Mouse (Mus musculus): ENCODE measurements around the gene Toporsl. TPM values are rescaled to one million over a fixed set of nuclear protein-coding genes. Genes with fewer than 3 reads are reported as not detected.

The Toporsl gene
- not detected in 2 replicates for polyA plus RNA-seq (2015; fragmentation: Nextera tagmentation; extraction: Ambion mirVana)

DNA sequence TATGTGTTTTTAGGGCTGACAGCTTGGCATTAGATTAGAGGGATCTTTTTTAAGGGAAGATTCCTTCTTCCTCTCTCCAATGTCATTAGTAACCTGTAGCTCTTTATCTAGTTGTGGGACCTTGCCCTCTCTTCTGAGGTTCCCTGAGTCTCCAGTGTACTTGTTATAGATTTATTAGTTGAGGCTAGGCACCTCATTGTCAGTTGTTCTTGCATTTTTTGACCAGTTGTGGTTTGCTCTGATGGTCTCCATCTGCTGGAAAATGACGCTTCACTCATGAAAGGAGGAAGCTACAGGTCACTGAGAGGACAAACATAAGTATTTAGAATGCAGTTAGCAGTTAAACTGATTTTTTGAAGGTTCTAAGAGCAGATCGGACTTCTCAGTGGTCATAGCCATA is at the start of gene Toporsl:
Toporsl (plus strand) TSS at position 348 of the 400 bp plus-strand sequence.
- no peak for TF ChIP-seq CTCF (IDR thresholded peaks at IDR 0.05; ENCODE audit: low read depth)
- Histone ChIP-seq H3K4me1 (replicated peaks; ENCODE audit: control insufficient read depth, insufficient read depth, low read length) (no peaks in the 10 kb centered on the region), H3K27ac (ENCODE audit: low read depth, low read length) (no peak within 1 kb of the TSS), H3K9ac (ENCODE audit: low read depth, low read length) (no peak within 1 kb of the TSS), H3K36me3 (ENCODE audit: control insufficient read depth, insufficient read depth) (no peaks in the 10 kb centered on the region), H3K4me2 (replicated peaks; ENCODE audit: low read depth) (no peak within 1 kb of the TSS), H3K27me3 (replicated peaks; ENCODE audit: control insufficient read depth, insufficient read depth, low read length) (no peaks in the 10 kb centered on the region), H3K9me3 (ENCODE audit: control insufficient read depth) (no peaks in the 10 kb centered on the region), H3K4me3 (ENCODE audit: low read depth, low read length) (no peak within 1 kb of the TSS)
- ATAC-seq, result no peak
- 60% methylated on average over 2 of the region's 2 CpGs for WGBS

DNA sequence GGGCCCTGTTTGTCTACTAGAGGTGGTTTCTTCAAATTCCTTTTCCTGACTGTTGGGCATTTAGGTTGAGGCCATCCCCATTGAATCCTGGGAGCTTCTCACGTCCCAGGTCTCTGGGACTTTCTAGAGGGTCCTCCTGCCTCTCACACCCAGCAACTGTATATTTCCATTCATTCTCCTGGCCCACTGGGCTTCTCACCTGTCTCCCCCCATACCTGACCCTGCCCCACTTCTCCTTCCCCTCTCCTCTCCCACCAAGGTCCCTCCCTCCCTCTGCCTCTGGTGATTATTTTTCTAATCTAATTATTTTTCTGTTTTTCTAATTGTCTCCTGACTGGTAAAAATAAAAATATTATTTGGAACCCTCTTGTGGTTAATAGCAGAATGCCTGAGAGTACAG is 38.4 kb upstream of the Toporsl start:
- no peak overlapping the region for H3K4me2 ChIP-seq (replicated peaks; ENCODE audit: low read depth)
- H3K9ac ChIP-seq (ENCODE audit: low read depth, low read length), result no peak overlapping the region
- no peak for TF ChIP-seq CTCF (IDR thresholded peaks at IDR 0.05; ENCODE audit: low read depth)
- WGBS, result 48% methylated on average over 1 of the region's 1 CpGs
- ATAC-seq, result no peak
- no peaks in the 10 kb centered on the region for H3K9me3 ChIP-seq (ENCODE audit: control insufficient read depth)
- no peaks in the 10 kb centered on the region for H3K27me3 ChIP-seq (replicated peaks; ENCODE audit: control insufficient read depth, insufficient read depth, low read length)
- H3K27ac ChIP-seq (ENCODE audit: low read depth, low read length), result no peak overlapping the region
- no peaks in the 10 kb centered on the region for H3K4me1 ChIP-seq (replicated peaks; ENCODE audit: control insufficient read depth, insufficient read depth, low read length)
- no peak overlapping the region for H3K4me3 ChIP-seq (ENCODE audit: low read depth, low read length)
- no peaks in the 10 kb centered on the region for H3K36me3 ChIP-seq (ENCODE audit: control insufficient read depth, insufficient read depth)

DNA sequence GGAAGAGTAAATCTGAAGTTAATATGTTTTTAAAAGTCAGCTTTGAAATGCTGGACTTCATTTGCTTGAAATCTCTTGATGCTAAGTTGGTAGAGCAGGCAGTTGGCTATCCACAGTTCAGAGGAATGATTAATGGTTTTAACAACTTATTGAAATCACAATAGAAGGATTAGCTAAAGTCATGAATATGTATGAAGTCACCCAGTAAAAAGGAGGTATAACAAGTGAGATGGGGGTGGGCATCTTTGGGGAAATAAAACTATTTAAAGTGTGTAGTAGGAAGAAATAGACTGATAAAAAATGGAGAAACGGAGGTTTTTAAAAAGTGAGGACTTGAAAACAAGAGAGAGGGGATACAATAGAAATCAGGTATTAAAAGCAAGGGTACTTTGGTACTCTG is 38.0 kb upstream of the Toporsl start:
- no peak for TF ChIP-seq CTCF (IDR thresholded peaks at IDR 0.05; ENCODE audit: low read depth)
- Histone ChIP-seq H3K9ac (ENCODE audit: low read depth, low read length) (no peak overlapping the region), H3K4me1 (replicated peaks; ENCODE audit: control insufficient read depth, insufficient read depth, low read length) (no peaks in the 10 kb centered on the region), H3K36me3 (ENCODE audit: control insufficient read depth, insufficient read depth) (no peaks in the 10 kb centered on the region), H3K9me3 (ENCODE audit: control insufficient read depth) (no peaks in the 10 kb centered on the region), H3K4me2 (replicated peaks; ENCODE audit: low read depth) (no peak overlapping the region), H3K4me3 (ENCODE audit: low read depth, low read length) (no peak overlapping the region), H3K27me3 (replicated peaks; ENCODE audit: control insufficient read depth, insufficient read depth, low read length) (no peaks in the 10 kb centered on the region), H3K27ac (ENCODE audit: low read depth, low read length) (no peak overlapping the region)
- WGBS, result 53% methylated on average over 1 of the region's 1 CpGs
- no peak for ATAC-seq

DNA sequence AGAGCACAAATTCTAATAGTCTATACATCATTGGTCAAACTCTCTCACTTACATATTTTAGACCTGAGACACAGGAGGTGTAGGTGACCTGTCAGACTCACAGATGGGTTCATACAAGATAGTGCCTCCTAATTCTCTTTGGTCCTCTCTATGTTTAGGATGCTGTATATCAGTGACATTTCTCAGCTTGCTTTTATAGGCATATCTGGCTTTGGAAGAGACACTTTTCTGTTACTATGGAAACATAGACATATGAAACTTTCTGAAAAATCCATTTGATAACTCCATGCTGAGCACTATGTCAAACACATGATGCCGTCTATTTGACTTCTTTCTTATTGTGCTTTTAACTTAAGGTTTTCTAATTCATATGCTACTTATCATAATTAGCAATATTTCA is 32.2 kb upstream of the Toporsl start:
- H3K4me2 ChIP-seq (replicated peaks; ENCODE audit: low read depth), result no peak overlapping the region
- H3K27me3 ChIP-seq (replicated peaks; ENCODE audit: control insufficient read depth, insufficient read depth, low read length), result no peaks in the 10 kb centered on the region
- ATAC-seq, result no peak
- no peaks in the 10 kb centered on the region for H3K36me3 ChIP-seq (ENCODE audit: control insufficient read depth, insufficient read depth)
- H3K9ac ChIP-seq (ENCODE audit: low read depth, low read length), result no peak overlapping the region
- no peak for TF ChIP-seq CTCF (IDR thresholded peaks at IDR 0.05; ENCODE audit: low read depth)
- no peak overlapping the region for H3K27ac ChIP-seq (ENCODE audit: low read depth, low read length)
- H3K4me1 ChIP-seq (replicated peaks; ENCODE audit: control insufficient read depth, insufficient read depth, low read length), result no peaks in the 10 kb centered on the region
- H3K4me3 ChIP-seq (ENCODE audit: low read depth, low read length), result no peak overlapping the region
- no peaks in the 10 kb centered on the region for H3K9me3 ChIP-seq (ENCODE audit: control insufficient read depth)
- 93% methylated on average over 1 of the region's 1 CpGs for WGBS

DNA sequence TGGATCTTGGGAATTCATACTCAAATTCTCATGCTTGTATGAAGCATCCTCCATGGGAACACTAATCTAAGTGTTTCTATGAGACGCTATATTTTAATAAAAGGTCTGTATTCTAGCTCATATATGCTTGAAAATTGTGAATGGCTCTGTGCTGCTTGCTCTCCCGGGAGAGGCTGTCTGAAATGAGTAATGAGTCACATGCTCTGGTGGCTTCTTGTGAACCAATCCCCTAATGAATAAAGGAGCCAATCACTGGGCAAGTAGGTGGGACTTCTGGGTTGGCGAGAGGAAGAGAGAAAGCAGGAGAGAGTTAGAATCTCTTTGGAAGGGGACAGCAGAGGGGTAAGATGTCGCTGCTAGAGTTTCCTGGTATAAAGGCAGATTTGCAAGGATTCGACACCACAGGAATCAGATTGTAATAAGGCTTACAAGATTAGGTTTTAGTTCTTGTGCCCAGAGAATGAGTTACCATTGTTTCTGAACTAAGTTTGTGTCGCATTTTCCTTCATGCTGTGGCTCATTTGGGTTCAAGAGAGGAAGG is 9.8 kb upstream of the Toporsl start:
- 66% methylated on average over 6 of the region's 6 CpGs for WGBS
- no peak for ATAC-seq
- Histone ChIP-seq H3K9ac (ENCODE audit: low read depth, low read length) (no peak overlapping the region), H3K4me2 (replicated peaks; ENCODE audit: low read depth) (no peak overlapping the region), H3K27ac (ENCODE audit: low read depth, low read length) (no peak overlapping the region), H3K4me1 (replicated peaks; ENCODE audit: control insufficient read depth, insufficient read depth, low read length) (no peaks in the 10 kb centered on the region), H3K4me3 (ENCODE audit: low read depth, low read length) (no peak overlapping the region), H3K36me3 (ENCODE audit: control insufficient read depth, insufficient read depth) (no peaks in the 10 kb centered on the region), H3K9me3 (ENCODE audit: control insufficient read depth) (no peaks in the 10 kb centered on the region), H3K27me3 (replicated peaks; ENCODE audit: control insufficient read depth, insufficient read depth, low read length) (no peaks in the 10 kb centered on the region)
- TF ChIP-seq CTCF (IDR thresholded peaks at IDR 0.05; ENCODE audit: low read depth), result no peak

DNA sequence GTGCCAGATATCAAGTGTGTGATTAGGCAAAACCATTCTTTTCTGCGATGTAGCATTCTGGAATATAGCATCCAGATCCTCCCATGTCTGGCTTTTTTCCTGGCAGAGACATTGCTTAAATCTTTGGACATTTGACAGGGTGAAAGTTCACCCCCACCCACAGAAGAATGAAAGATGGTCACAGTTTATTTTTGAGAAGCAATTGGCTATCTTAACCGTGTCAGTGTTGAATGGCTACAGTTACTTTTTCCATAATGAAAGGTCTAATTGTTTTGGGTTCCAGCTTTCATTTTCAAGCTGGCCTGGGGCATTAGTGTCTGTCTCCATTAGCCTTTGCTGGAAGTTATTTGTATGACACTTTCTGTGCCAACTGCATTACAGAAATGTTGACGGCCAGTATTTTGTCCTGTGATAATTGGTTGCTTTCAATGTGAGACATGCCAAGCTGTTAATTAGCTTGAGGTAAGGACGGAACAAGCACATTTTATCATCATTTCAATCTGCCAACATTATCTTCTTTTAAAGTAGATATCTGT is 2.2 kb upstream of the Toporsl start:
- Histone ChIP-seq H3K4me1 (replicated peaks; ENCODE audit: control insufficient read depth, insufficient read depth, low read length) (no peaks in the 10 kb centered on the region), H3K9ac (ENCODE audit: low read depth, low read length) (no peak overlapping the region), H3K4me2 (replicated peaks; ENCODE audit: low read depth) (no peak overlapping the region), H3K27ac (ENCODE audit: low read depth, low read length) (no peak overlapping the region), H3K27me3 (replicated peaks; ENCODE audit: control insufficient read depth, insufficient read depth, low read length) (no peaks in the 10 kb centered on the region), H3K4me3 (ENCODE audit: low read depth, low read length) (no peak overlapping the region), H3K36me3 (ENCODE audit: control insufficient read depth, insufficient read depth) (no peaks in the 10 kb centered on the region), H3K9me3 (ENCODE audit: control insufficient read depth) (no peaks in the 10 kb centered on the region)
- 70% methylated on average over 4 of the region's 4 CpGs for WGBS
- ATAC-seq, result no peak
- TF ChIP-seq CTCF (IDR thresholded peaks at IDR 0.05; ENCODE audit: low read depth), result no peak
